Mouse (Mus musculus) spleen, adult 12 weeks (tissue): ENCODE results near the gene Ints2.

ENCODE experiments used
- DNase-seq: peaks from one replicate; pipeline ENCODE4 v3.0.0; 2022; ENCODE audit warnings: low spot score

The Ints2 gene

GRCm38 (mm10) chr11:86170743-86171142 lies 86.6 kb downstream of the Ints2 start:
- DNase-seq = no peak
